Mouse (Mus musculus) midbrain, embryonic 12.5 days (tissue): ENCODE measurements around the gene Rasip1. TPM values are rescaled to one million over a fixed set of nuclear protein-coding genes. Genes with fewer than 3 reads are reported as not detected.

Source experiments
- ATAC-seq: fragments of 200-750 bp; cut with Nextera tagmentation; 2 replicates; pipeline ENCODE4 v1.8.0; 2017; ENCODE audit warnings: low read depth, moderate TSS enrichment, moderate library complexity; ENCODE audit not compliant: low FRiP score
- H3K27ac ChIP-seq: fragments of 300-500 bp; sonication (generic); replicated peaks from 2 replicates; pipeline ENCODE4 v1.5.1; 2016; ENCODE audit warnings: mild to moderate bottlenecking
- H3K27me3 ChIP-seq: fragments of 300-500 bp; sonication (generic); 2 replicates; pipeline ENCODE4 v1.6.1; 2016; ENCODE audit warnings: mild to moderate bottlenecking
- H3K36me3 ChIP-seq: fragments of 300-500 bp; sonication (generic); 2 replicates; pipeline ENCODE4 v1.6.1; 2016
- H3K4me1 ChIP-seq: fragments of 300-500 bp; sonication (generic); 2 replicates; pipeline ENCODE4 v1.6.1; 2016
- H3K4me2 ChIP-seq: fragments of 300-500 bp; sonication (generic); replicated peaks from 2 replicates; pipeline ENCODE4 v1.6.1; 2016; ENCODE audit warnings: mild to moderate bottlenecking, moderate library complexity
- H3K4me3 ChIP-seq: fragments of 300-500 bp; sonication (generic); 2 replicates; pipeline ENCODE4 v1.5.1; 2016; ENCODE audit warnings: mild to moderate bottlenecking
- H3K9ac ChIP-seq: fragments of 300-500 bp; sonication (generic); replicated peaks from 2 replicates; pipeline ENCODE4 v1.6.1; 2016; ENCODE audit warnings: mild to moderate bottlenecking, moderate library complexity
- H3K9me3 ChIP-seq: fragments of 300-500 bp; sonication (generic); 2 replicates; pipeline ENCODE4 v1.6.1; 2016; ENCODE audit warnings: mild to moderate bottlenecking
- WGBS: fragments of 180-500 bp; shearing (Covaris S2); methylation state at CpG from one replicate; pipeline ENCODE4 v1.1.7; 2016; 5-methylcytosine and 5-hydroxymethylcytosine counted together
- polyA plus RNA-seq: library from polyadenylated mRNA; unstranded; fragments of >200 nt; fragmentation: Nextera tagmentation; extraction: Ambion mirVana; gene quantifications from 2 replicates; pipeline ENCODE4 v1.2.1, GENCODE M21; 2016

The Rasip1 gene
- polyA plus RNA-seq, 1 experiment from 2014 or later: 10.7 TPM

- 88% methylated on average over 6 of the region's 6 CpGs for WGBS
- Histone ChIP-seq H3K4me2 (no peak overlapping the region), H3K9ac (no peak overlapping the region), H3K9me3 (no peaks in the 10 kb centered on the region), H3K36me3 (no peaks in the 10 kb centered on the region), H3K27ac (no peak overlapping the region), H3K4me3 (no peak overlapping the region), H3K27me3 (no peaks in the 10 kb centered on the region; the same call in 1 of the 2 replicates), H3K4me1 (no peaks in the 10 kb centered on the region)
- no peak for ATAC-seq
These were observed 29.8 kb upstream of the Rasip1 start for GRCm38 (mm10) chr7:45597527-45597926.

- Histone ChIP-seq H3K9me3 (no peaks in the 10 kb centered on the region), H3K4me3 (no peak overlapping the region), H3K4me1 (no peaks in the 10 kb centered on the region), H3K4me2 (no peak overlapping the region), H3K27me3 (no peaks in the 10 kb centered on the region; the same call in 1 of the 2 replicates), H3K9ac (no peak overlapping the region), H3K36me3 (no peaks in the 10 kb centered on the region), H3K27ac (no peak overlapping the region)
- no peak for ATAC-seq
- WGBS: 44% methylated on average over 17 of the region's 18 CpGs
These were observed 28.1 kb upstream of the Rasip1 start for GRCm38 (mm10) chr7:45598960-45599879.

- H3K4me1 ChIP-seq: no peaks in the 10 kb centered on the region
- H3K27me3 ChIP-seq: no peaks in the 10 kb centered on the region; the same call in 1 of the 2 replicates
- 83% methylated on average over 9 of the region's 9 CpGs for WGBS
- no peak for ATAC-seq
- H3K9ac ChIP-seq: no peak overlapping the region
- no peak overlapping the region for H3K4me3 ChIP-seq
- H3K27ac ChIP-seq: no peak overlapping the region
- H3K9me3 ChIP-seq: no peaks in the 10 kb centered on the region
- no peaks in the 10 kb centered on the region for H3K36me3 ChIP-seq
- H3K4me2 ChIP-seq: no peak overlapping the region
These were observed 21.5 kb upstream of the Rasip1 start for GRCm38 (mm10) chr7:45605704-45606289.

- Histone ChIP-seq H3K4me3 (no peak overlapping the region), H3K27ac (no peak overlapping the region), H3K9ac (no peak overlapping the region), H3K4me2 (no peak overlapping the region), H3K4me1 (no peaks in the 10 kb centered on the region), H3K27me3 (no peaks in the 10 kb centered on the region), H3K9me3 (no peaks in the 10 kb centered on the region), H3K36me3 (no peaks in the 10 kb centered on the region)
- no peak for ATAC-seq
- WGBS: 88% methylated on average over 1 of the region's 1 CpGs
These were observed 17.8 kb upstream of the Rasip1 start for GRCm38 (mm10) chr7:45609511-45609910.

- WGBS: 19% methylated on average over 6 of the region's 6 CpGs
- Histone ChIP-seq H3K27me3 (peaks cover 46% of the 10 kb centered on the region), H3K9me3 (no peaks in the 10 kb centered on the region), H3K4me1 (no peaks in the 10 kb centered on the region; the same call in 1 of the 2 replicates), H3K27ac (no peak overlapping the region), H3K4me3 (no peak overlapping the region), H3K4me2 (no peak overlapping the region), H3K36me3 (no peaks in the 10 kb centered on the region), H3K9ac (no peak overlapping the region)
- ATAC-seq: no peak
These were observed 11.0 kb upstream of the Rasip1 start for GRCm38 (mm10) chr7:45616277-45616676.

GRCm38 (mm10) chr7:45617042-45617695, 10.1 kb upstream of the Rasip1 start, which contains the start of gene Fut1:
Fut1 (plus strand) TSS chr7:45617289.
- Histone ChIP-seq H3K9me3 (no peaks in the 10 kb centered on the region), H3K27me3 (peaks cover 46% of the 10 kb centered on the region), H3K4me3 (no peak within 1 kb of the TSS), H3K36me3 (no peaks in the 10 kb centered on the region), H3K4me2 (no peak within 1 kb of the TSS), H3K9ac (no peak within 1 kb of the TSS), H3K27ac (no peak within 1 kb of the TSS), H3K4me1 (no peaks in the 10 kb centered on the region; the same call in 1 of the 2 replicates)
- ATAC-seq: no peak
- 7% methylated on average over 31 of the region's 31 CpGs for WGBS

GRCm38 (mm10) chr7:45618316-45618715, 9.0 kb upstream of the Rasip1 start:
- H3K9ac ChIP-seq: no peak overlapping the region
- H3K27ac ChIP-seq: no peak overlapping the region
- no peak for ATAC-seq
- H3K4me3 ChIP-seq: no peak overlapping the region
- no peaks in the 10 kb centered on the region; the same call in 1 of the 2 replicates for H3K4me1 ChIP-seq
- 81% methylated on average over 5 of the region's 5 CpGs for WGBS
- no peak overlapping the region for H3K4me2 ChIP-seq
- no peaks in the 10 kb centered on the region for H3K9me3 ChIP-seq
- H3K27me3 ChIP-seq: peaks cover 46% of the 10 kb centered on the region
- no peaks in the 10 kb centered on the region for H3K36me3 ChIP-seq

- H3K4me2 ChIP-seq: no peak overlapping the region
- no peak for ATAC-seq
- no peak overlapping the region for H3K27ac ChIP-seq
- peaks cover 46% of the 10 kb centered on the region for H3K27me3 ChIP-seq
- H3K4me3 ChIP-seq: no peak overlapping the region
- H3K9ac ChIP-seq: no peak overlapping the region
- H3K4me1 ChIP-seq: no peaks in the 10 kb centered on the region; the same call in 1 of the 2 replicates
- WGBS: 96% methylated on average over 5 of the region's 5 CpGs
- H3K36me3 ChIP-seq: no peaks in the 10 kb centered on the region
- no peaks in the 10 kb centered on the region for H3K9me3 ChIP-seq
These were observed 7.7 kb upstream of the Rasip1 start for GRCm38 (mm10) chr7:45619592-45619991.

- 37% methylated on average over 9 of the region's 9 CpGs for WGBS
These were observed 5.8 kb upstream of the Rasip1 start, which contains the start of gene Izumo1 for GRCm38 (mm10) chr7:45621443-45621842. Izumo1 (plus strand) TSS chr7:45621811.

GRCm38 (mm10) chr7:45623507-45623906, 3.8 kb upstream of the Rasip1 start:
- Histone ChIP-seq H3K9ac (no peak overlapping the region), H3K4me1 (0 out of 2 replicates have a peak, but pooled peaks cover 4% of the 10 kb centered on the region), H3K4me3 (no peak overlapping the region), H3K27me3 (peaks cover 36% of the 10 kb centered on the region), H3K36me3 (no peaks in the 10 kb centered on the region), H3K27ac (no peak overlapping the region), H3K4me2 (no peak overlapping the region), H3K9me3 (no peaks in the 10 kb centered on the region)
- ATAC-seq: no peak
- 94% methylated on average over 11 of the region's 11 CpGs for WGBS

More at GRCm38 (mm10) chr7:45621443-45621842, 5.8 kb upstream of the Rasip1 start, which contains the start of gene Izumo1:
- no peaks in the 10 kb centered on the region for H3K36me3 ChIP-seq
- H3K4me3 ChIP-seq: no peak within 1 kb of the TSS
- no peak for ATAC-seq
- no peak within 1 kb of the TSS for H3K4me2 ChIP-seq
- no peak within 1 kb of the TSS for H3K27ac ChIP-seq
- H3K9ac ChIP-seq: no peak within 1 kb of the TSS
- peaks cover 34% of the 10 kb centered on the region for H3K27me3 ChIP-seq
- H3K4me1 ChIP-seq: no peaks in the 10 kb centered on the region
- H3K9me3 ChIP-seq: no peaks in the 10 kb centered on the region

GRCm38 (mm10) chr7:45624718-45625117, 2.6 kb upstream of the Rasip1 start:
- Histone ChIP-seq H3K27ac (no peak overlapping the region), H3K4me3 (no peak overlapping the region), H3K4me2 (no peak overlapping the region), H3K4me1 (0 out of 2 replicates have a peak, but pooled peaks cover 7% of the 10 kb centered on the region), H3K9me3 (no peaks in the 10 kb centered on the region), H3K9ac (no peak overlapping the region), H3K36me3 (no peaks in the 10 kb centered on the region), H3K27me3 (peaks cover 36% of the 10 kb centered on the region)
- ATAC-seq: no peak
- WGBS: 86% methylated on average over 3 of the region's 3 CpGs
